Mouse (Mus musculus) midbrain, postnatal 0 days (tissue): ENCODE data around the gene Stx5a. TPM values are rescaled to one million over a fixed set of nuclear protein-coding genes. Genes with fewer than 3 reads are reported as not detected.

ENCODE experiments used
- ATAC-seq: fragments of 200-750 bp; cut with Nextera tagmentation; 2 replicates; pipeline ENCODE4 v1.8.0; 2017; ENCODE audit warnings: moderate number of reproducible peaks, mild to moderate bottlenecking, moderate TSS enrichment, moderate library complexity; ENCODE audit not compliant: low FRiP score
- DNase-seq: peaks from one replicate; pipeline ENCODE4 v3.0.0-alpha.2; 2015; ENCODE audit warnings: low spot score
- H3K27ac ChIP-seq: fragments of 300-500 bp; sonication (generic); 2 replicates; pipeline ENCODE4 v1.5.1; 2014; ENCODE audit warnings: low read depth, mild to moderate bottlenecking, low read length, mixed read lengths
- H3K27me3 ChIP-seq: fragments of 300-500 bp; sonication (generic); 2 replicates; pipeline ENCODE4 v1.6.1; 2014; ENCODE audit warnings: low read length, control low read depth, mixed read lengths; ENCODE audit not compliant: insufficient read depth
- H3K36me3 ChIP-seq: fragments of 300-500 bp; sonication (generic); 2 replicates; pipeline ENCODE4 v1.6.1; 2014; ENCODE audit warnings: low read length, control low read depth, mixed read lengths; ENCODE audit not compliant: insufficient read depth
- H3K4me1 ChIP-seq: fragments of 300-500 bp; sonication (generic); 2 replicates; pipeline ENCODE4 v1.6.1; 2014; ENCODE audit warnings: mild to moderate bottlenecking, control low read depth, antibody characterized with exemption, low read length, mixed read lengths; ENCODE audit not compliant: insufficient read depth
- H3K4me2 ChIP-seq: fragments of 300-500 bp; sonication (generic); 2 replicates; pipeline ENCODE4 v1.6.1; 2014; ENCODE audit warnings: low read depth, mild to moderate bottlenecking, low read length, mixed read lengths; ENCODE audit not compliant: poor library complexity, severe bottlenecking
- H3K4me3 ChIP-seq: fragments of 300-500 bp; sonication (generic); 2 replicates; pipeline ENCODE4 v1.5.1; 2014; ENCODE audit warnings: low read depth, mild to moderate bottlenecking, low read length, moderate library complexity
- H3K9ac ChIP-seq: fragments of 300-500 bp; sonication (generic); replicated peaks from 2 replicates; pipeline ENCODE4 v1.6.1; 2014; ENCODE audit warnings: mild to moderate bottlenecking, low read length, moderate library complexity, mixed read lengths; ENCODE audit not compliant: poor library complexity, severe bottlenecking
- H3K9me3 ChIP-seq: fragments of 300-500 bp; sonication (generic); 2 replicates; pipeline ENCODE4 v1.6.1; 2016; ENCODE audit warnings: low read length, control low read depth
- CTCF ChIP-seq: IDR thresholded peaks from 2 replicates; pipeline ENCODE4 v1.5.1; 2016; ENCODE audit warnings: antibody characterized with exemption, mild to moderate bottlenecking
- WGBS: fragments of 180-500 bp; shearing (Covaris S2); extraction: QIAGEN DNeasy Blood & Tissue Kit; methylation state at CpG from one replicate; pipeline ENCODE4 v1.1.7; 2014; 5-methylcytosine and 5-hydroxymethylcytosine counted together
- polyA plus RNA-seq: library from polyadenylated mRNA; unstranded; fragments of >200 nt; fragmentation: Nextera tagmentation; extraction: Ambion mirVana; gene quantifications from 2 replicates; pipeline ENCODE4 v1.2.1, GENCODE M21; 2015
- total RNA-seq: library from RNA; depleted of rRNA; stranded (reverse); fragments of >200 nt; gene quantifications from 2 replicates; pipeline ENCODE4 v1.2.3, GENCODE M21; 2014

Gene Stx5a
- total and polyA plus RNA-seq, 2 experiments from 2014 or later, result 104 to 112 TPM

- 87% methylated on average over 2 of the region's 2 CpGs for WGBS
- Histone ChIP-seq H3K27ac (no peak overlapping the region), H3K9ac (no peak overlapping the region), H3K4me1 (peaks cover 16% of the 10 kb centered on the region; the same call in 1 of the 2 replicates), H3K27me3 (no peaks in the 10 kb centered on the region), H3K4me2 (no peak overlapping the region), H3K9me3 (no peaks in the 10 kb centered on the region), H3K4me3 (no peak overlapping the region), H3K36me3 (peaks cover 17% of the 10 kb centered on the region)
- TF ChIP-seq CTCF, result no peak
- ATAC-seq (no peak), DNase-seq (no peak)
Observed at GRCm38 (mm10) chr19:8758899-8759298, 17.7 kb downstream of the Stx5a start.

GRCm38 (mm10) chr19:8760757-8761156 lies 19.5 kb downstream of the Stx5a start:
- 90% methylated on average over 2 of the region's 2 CpGs for WGBS
- Histone ChIP-seq H3K9me3 (peaks cover 6% of the 10 kb centered on the region; the same call in 1 of the 2 replicates), H3K4me1 (peaks cover 13% of the 10 kb centered on the region; the same call in 1 of the 2 replicates), H3K4me2 (no peak overlapping the region), H3K9ac (no peak overlapping the region), H3K27me3 (no peaks in the 10 kb centered on the region), H3K4me3 (no peak overlapping the region), H3K36me3 (peaks cover 29% of the 10 kb centered on the region), H3K27ac (no peak overlapping the region)
- DNase-seq (no peak), ATAC-seq (no peak)
- TF ChIP-seq CTCF, result no peak

GRCm38 (mm10) chr19:8763276-8763675 lies 22.1 kb downstream of the Stx5a start:
- H3K36me3 ChIP-seq, result peaks cover 53% of the 10 kb centered on the region

GRCm38 (mm10) chr19:8765562-8765961 lies 24.3 kb downstream of the Stx5a start:
- H3K27me3 ChIP-seq, result no peaks in the 10 kb centered on the region
- H3K4me1 ChIP-seq, result no peaks in the 10 kb centered on the region
- H3K27ac ChIP-seq, result no peak overlapping the region
- ATAC-seq (no peak), DNase-seq (no peak)
- no peak for TF ChIP-seq CTCF
- 97% methylated on average over 9 of the region's 9 CpGs for WGBS
- H3K4me3 ChIP-seq, result no peak overlapping the region
- no peak overlapping the region for H3K9ac ChIP-seq
- no peak overlapping the region for H3K4me2 ChIP-seq
- peaks cover 63% of the 10 kb centered on the region for H3K36me3 ChIP-seq
- peaks cover 6% of the 10 kb centered on the region; the same call in 1 of the 2 replicates for H3K9me3 ChIP-seq

More at GRCm38 (mm10) chr19:8763276-8763675, 22.1 kb downstream of the Stx5a start:
- Histone ChIP-seq H3K27me3 (no peaks in the 10 kb centered on the region), H3K4me3 (no peak overlapping the region), H3K9ac (no peak overlapping the region), H3K4me1 (peaks cover 4% of the 10 kb centered on the region; the same call in 1 of the 2 replicates), H3K27ac (no peak overlapping the region), H3K4me2 (no peak overlapping the region), H3K9me3 (peaks cover 6% of the 10 kb centered on the region; the same call in 1 of the 2 replicates)
- no peak for DNase-seq
- no peak for ATAC-seq
- 94% methylated on average over 4 of the region's 4 CpGs for WGBS
- no peak for TF ChIP-seq CTCF

- Histone ChIP-seq H3K9ac (peak within 1 kb of the TSS; percentile 83), H3K4me1 (no peaks in the 10 kb centered on the region), H3K4me2 (peak within 1 kb of the TSS; percentile 69), H3K27ac (peak within 1 kb of the TSS; percentile 89), H3K36me3 (peaks cover 34% of the 10 kb centered on the region), H3K4me3 (peak within 1 kb of the TSS; percentile 62), H3K27me3 (no peaks in the 10 kb centered on the region), H3K9me3 (no peaks in the 10 kb centered on the region; the same call in 1 of the 2 replicates)
- peak; percentile 88 for DNase-seq
- peak; percentile 48 for ATAC-seq
- peak; percentile 52 for TF ChIP-seq CTCF
- 17% methylated on average over 29 of the region's 29 CpGs for WGBS
Observed at GRCm38 (mm10) chr19:8770567-8771270, 29.5 kb downstream of the Stx5a start, which contains the start of gene Tmem223. Tmem223 (plus strand) TSS chr19:8770996.

- Histone ChIP-seq H3K36me3 (peaks cover 13% of the 10 kb centered on the region; the same call in 1 of the 2 replicates), H3K9ac (no peak overlapping the region), H3K4me1 (no peaks in the 10 kb centered on the region), H3K27ac (no peak overlapping the region), H3K9me3 (no peaks in the 10 kb centered on the region), H3K27me3 (no peaks in the 10 kb centered on the region), H3K4me3 (no peak overlapping the region), H3K4me2 (peak overlapping the region; percentile 97; the same call in 1 of the 2 replicates)
- TF ChIP-seq CTCF, result no peak
- ATAC-seq (no peak), DNase-seq (no peak)
- 89% methylated on average over 5 of the region's 5 CpGs for WGBS
Observed at GRCm38 (mm10) chr19:8772996-8773395, 31.8 kb downstream of the Stx5a start.
